Mouse (Mus musculus) embryo, embryonic 10.5 days (tissue): ENCODE results near the gene Shcbp1l.

Source experiments
- DNase-seq: peaks from one replicate; pipeline ENCODE4 v3.0.0-alpha.2; 2015; ENCODE audit warnings: low spot score

The Shcbp1l gene

GRCm38 (mm10) chr1:153486767-153487499 lies 62.0 kb downstream of the Shcbp1l start:
- DNase-seq = peak; percentile 69

GRCm38 (mm10) chr1:153487500-153487879 lies 62.5 kb downstream of the Shcbp1l start, which contains the start of gene Dhx9:
Gene Dhx9 (minus strand): TSS chr1:153487660.
- DNase-seq = peak; percentile 98

GRCm38 (mm10) chr1:153489132-153489531 lies 64.2 kb downstream of the Shcbp1l start:
- no peak for DNase-seq

GRCm38 (mm10) chr1:153489540-153489939 lies 64.6 kb downstream of the Shcbp1l start:
- DNase-seq = no peak

- no peak for DNase-seq
These were observed 65.0 kb downstream of the Shcbp1l start for GRCm38 (mm10) chr1:153489963-153490362.

GRCm38 (mm10) chr1:153491345-153491744 lies 66.4 kb downstream of the Shcbp1l start:
- no peak for DNase-seq

GRCm38 (mm10) chr1:153491822-153492221 lies 66.9 kb downstream of the Shcbp1l start:
- DNase-seq = no peak

- no peak for DNase-seq
These were observed 68.4 kb downstream of the Shcbp1l start for GRCm38 (mm10) chr1:153493338-153493737.

- DNase-seq = no peak
These were observed 69.0 kb downstream of the Shcbp1l start for GRCm38 (mm10) chr1:153493931-153494330.

- no peak for DNase-seq
These were observed 71.1 kb downstream of the Shcbp1l start for GRCm38 (mm10) chr1:153496030-153496429.

- no peak for DNase-seq
These were observed 75.1 kb downstream of the Shcbp1l start for GRCm38 (mm10) chr1:153500030-153500429.

- no peak for DNase-seq
These were observed 76.8 kb downstream of the Shcbp1l start for GRCm38 (mm10) chr1:153501644-153502321.
